Mouse (Mus musculus) cortical plate, adult 2 months (tissue): ENCODE measurements around the gene Cdk17.

ENCODE experiments used
- CTCF ChIP-seq: fragments of 200-500 bp; IDR thresholded peaks from 2 replicates; pipeline ENCODE4 v1.5.1; 2011; ENCODE audit warnings: mild to moderate bottlenecking, control low read depth, low read length; ENCODE audit not compliant: insufficient read depth; ENCODE audit errors: extremely low read depth
- POLR2A ChIP-seq: fragments of 200-500 bp; IDR thresholded peaks from 2 replicates; pipeline ENCODE4 v1.6.1; 2011; ENCODE audit warnings: mild to moderate bottlenecking, low read length, control low read depth; ENCODE audit not compliant: insufficient read depth; ENCODE audit errors: extremely low read depth

GRCm38 (mm10) chr10:93123310-93123709, 37.4 kb upstream of the Cdk17 start:
- no peak for TF ChIP-seq POLR2A
- no peak for TF ChIP-seq CTCF
